Mouse (Mus musculus) heart, postnatal 14 days (tissue): ENCODE measurements at regions not wholly inside any gene's neighbourhood (a gene's known extent, or its start where the extent isn't known, plus 50 kb on each side); places are given as distances from the start of the nearest gene placed in this dataset.

Experiments used
- DNase-seq, 2 experiments: peaks; one replicate each; pipeline ENCODE4 v3.0.0; 2021 to 2022
- intact Hi-C: fragments of 180-260 bp; cut with DNase I; formaldehyde crosslinking; loops from one replicate; pipeline ENCODE4 v1.15.1; 2025

DNA sequence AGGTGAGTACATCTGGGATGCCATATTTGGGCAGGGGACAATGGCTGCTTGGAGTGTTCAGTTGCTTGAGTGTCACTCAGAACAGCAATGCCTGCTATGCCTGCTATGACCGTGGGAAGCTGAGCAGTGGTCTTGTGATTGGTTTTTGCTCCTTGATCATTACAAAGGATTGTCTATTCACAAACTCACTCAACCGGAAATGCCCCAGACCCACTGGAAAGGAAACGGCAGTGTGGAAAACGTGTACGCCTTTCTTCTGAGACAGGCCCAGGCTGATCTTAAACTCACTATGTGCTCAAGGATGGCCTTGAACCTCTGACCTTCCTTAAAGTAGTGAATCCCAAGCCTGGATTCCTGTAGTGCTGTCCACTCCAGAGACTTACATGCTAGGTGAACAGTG is 63.2 kb upstream of the Lhx8 start:
- intact Hi-C loops: no loop called here
- no peak for DNase-seq

DNA sequence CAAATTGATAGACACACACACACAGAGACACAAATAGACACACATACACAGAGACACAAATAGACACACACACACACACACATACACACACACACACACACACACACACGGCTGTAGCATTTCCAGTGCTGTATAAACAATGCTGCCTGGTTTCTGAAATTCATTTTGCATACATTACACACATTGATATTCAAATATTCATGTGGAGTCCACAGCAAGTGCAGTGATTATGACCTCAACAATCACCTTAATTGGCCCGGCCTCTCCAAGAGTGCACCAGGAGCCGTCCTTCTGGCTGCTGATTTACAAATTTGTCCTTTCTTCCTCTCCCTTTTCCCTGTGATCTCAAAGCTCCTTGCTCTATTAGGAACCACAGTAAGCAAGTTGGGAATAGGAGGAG is 61.2 kb upstream of the Lhx8 start:
- DNase-seq: no peak
- intact Hi-C loops: no loop called here

DNA sequence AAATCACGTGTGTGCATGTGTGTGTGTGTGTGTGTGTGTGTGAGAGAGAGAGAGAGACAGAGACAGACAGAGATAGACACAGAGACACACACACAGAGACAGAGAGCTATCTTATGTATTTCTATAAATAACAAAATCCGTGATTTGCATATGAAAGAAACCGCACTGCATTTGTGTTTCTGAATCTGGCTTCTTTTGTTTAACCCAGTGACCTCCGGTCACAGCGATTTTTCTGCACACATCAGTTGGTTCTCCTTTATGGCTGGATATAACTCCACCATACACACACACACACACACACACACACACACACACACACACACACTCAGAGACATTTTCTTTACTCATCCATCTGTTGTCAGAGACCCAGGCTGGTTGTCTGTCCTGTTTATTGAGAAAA is 58.2 kb upstream of the Lhx8 start:
- intact Hi-C loops: no loop called here
- DNase-seq: no peak

DNA sequence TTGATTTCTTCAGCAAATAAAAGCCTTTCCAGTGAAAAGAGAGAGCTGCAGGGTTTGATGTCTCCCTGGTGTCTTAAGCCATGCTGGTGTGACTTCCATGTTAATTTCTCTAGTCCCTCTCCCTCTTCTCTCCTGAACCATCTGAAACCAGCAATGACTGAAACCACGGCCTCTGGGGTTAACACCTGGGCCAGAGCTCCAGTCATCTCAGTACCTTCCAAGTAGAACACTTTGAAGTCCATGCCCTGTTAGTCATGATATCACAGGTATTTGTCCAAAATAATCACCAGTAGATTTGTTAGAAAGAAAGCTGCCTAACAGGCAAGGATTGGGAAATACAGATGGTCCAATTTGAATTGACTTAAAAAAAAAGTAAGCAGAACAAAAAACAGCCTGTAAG is 56.8 kb upstream of the Lhx8 start:
- intact Hi-C loops: no loop called here
- no peak for DNase-seq

DNA sequence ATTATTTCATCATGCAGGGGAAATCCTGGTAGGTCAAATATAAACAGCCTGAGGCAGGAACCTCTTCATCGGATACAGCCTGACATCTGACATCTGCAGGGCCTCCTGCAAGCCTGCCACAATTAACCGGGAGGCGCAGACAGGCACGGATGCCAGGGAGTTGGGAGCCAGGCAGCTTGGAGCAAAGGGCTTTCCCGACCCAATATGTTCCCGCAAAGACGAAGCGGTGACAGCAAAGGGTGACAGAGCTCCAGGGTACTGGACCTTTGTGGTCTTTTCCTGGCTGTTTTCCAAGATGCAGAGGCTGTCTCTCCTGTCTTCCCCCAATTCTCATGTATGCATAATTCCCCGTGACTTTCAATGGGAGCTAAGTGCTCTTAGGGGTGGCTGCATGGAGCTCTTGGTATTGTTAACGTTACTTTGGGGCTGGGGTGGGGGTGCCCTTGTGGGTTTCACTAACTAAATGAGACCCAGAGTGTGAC is 55.4 kb upstream of the Lhx8 start:
- no peak for DNase-seq
- intact Hi-C loops: no loop called here

DNA sequence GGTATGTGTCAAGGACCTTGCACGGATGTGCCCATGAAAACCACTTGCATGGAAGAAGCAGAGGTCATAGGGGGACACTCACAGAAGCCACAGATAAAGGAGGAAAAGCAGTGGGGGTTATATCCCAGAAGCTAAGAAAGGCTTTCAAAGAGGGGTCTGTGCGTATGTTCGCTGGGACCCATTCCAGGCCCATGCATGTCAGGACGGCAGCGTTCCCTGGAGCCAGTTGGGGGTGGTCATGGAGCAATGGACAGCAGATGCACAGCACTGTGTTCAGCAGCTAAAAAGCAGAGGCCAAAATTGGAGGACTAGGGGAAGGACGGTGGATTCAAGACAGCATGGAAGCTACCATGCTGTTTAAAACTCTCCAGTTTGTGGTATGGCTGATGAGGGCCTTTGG is 52.4 kb upstream of the Lhx8 start:
- intact Hi-C loops: no loop called here
- DNase-seq: no peak

DNA sequence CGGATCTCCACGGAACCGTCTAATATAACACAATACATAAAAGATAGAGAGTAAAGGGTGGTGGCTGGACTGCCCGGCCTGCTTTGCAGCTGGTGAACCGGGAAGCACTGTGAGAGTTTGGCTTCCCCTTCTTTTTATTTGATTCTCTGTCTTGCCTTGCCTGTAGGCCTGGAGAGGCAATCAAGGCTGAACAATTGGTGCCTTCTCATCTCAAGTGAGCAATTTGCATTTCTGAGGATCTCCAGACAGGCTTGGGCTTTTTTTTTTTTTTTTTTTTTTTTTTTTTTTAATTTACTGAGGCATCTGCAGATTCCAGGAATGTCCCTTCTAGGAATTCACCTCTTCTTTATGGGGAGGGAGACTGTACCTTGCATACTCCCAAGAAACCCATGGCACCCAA is 51.1 kb upstream of the Lhx8 start:
- intact Hi-C loops: no loop called here
- no peak for DNase-seq
